Mouse (Mus musculus) brown adipose tissue, adult 24 weeks (tissue): ENCODE results near the gene Fchsd2. TPM values are rescaled to one million over a fixed set of nuclear protein-coding genes. Genes with fewer than 3 reads are reported as not detected.

ENCODE experiments used
- H3K27ac ChIP-seq: fragments of 200-500 bp; replicated peaks from 2 replicates; pipeline ENCODE4 v1.5.1; 2012; ENCODE audit warnings: low read depth, mild to moderate bottlenecking, low read length
- H3K4me1 ChIP-seq: fragments of 200-500 bp; 2 replicates; pipeline ENCODE4 v1.6.1; 2012; ENCODE audit warnings: low read length, mixed read lengths; ENCODE audit not compliant: control insufficient read depth, insufficient read depth, insufficient read length
- H3K4me3 ChIP-seq: fragments of 200-500 bp; 2 replicates; pipeline ENCODE4 v1.5.1; 2012; ENCODE audit warnings: low read depth, mild to moderate bottlenecking, low read length, moderate library complexity; ENCODE audit not compliant: insufficient read depth
- polyA plus RNA-seq: library from polyadenylated mRNA; stranded (reverse); fragments of >200 nt; gene quantifications from 2 replicates; pipeline ENCODE4 v1.2.4, GENCODE M21; 2012; ENCODE audit not compliant: missing spikeins, insufficient read depth, insufficient read length

Gene Fchsd2
- polyA plus RNA-seq, 1 experiment, result 8.8 TPM

GRCm38 (mm10) chr7:101327786-101328185, 235.1 kb downstream of the Fchsd2 start:
- Histone ChIP-seq H3K4me1 (no peaks in the 10 kb centered on the region), H3K4me3 (no peak overlapping the region), H3K27ac (no peak overlapping the region)

GRCm38 (mm10) chr7:101328621-101329158, 236.0 kb downstream of the Fchsd2 start:
- Histone ChIP-seq H3K27ac (no peak overlapping the region), H3K4me3 (no peak overlapping the region), H3K4me1 (no peaks in the 10 kb centered on the region)

GRCm38 (mm10) chr7:101329606-101330005, 236.9 kb downstream of the Fchsd2 start:
- Histone ChIP-seq H3K4me1 (no peaks in the 10 kb centered on the region), H3K4me3 (no peak overlapping the region), H3K27ac (no peak overlapping the region)

GRCm38 (mm10) chr7:101330074-101330840, 237.6 kb downstream of the Fchsd2 start:
- Histone ChIP-seq H3K4me3 (no peak overlapping the region), H3K4me1 (no peaks in the 10 kb centered on the region), H3K27ac (no peak overlapping the region)

- H3K4me3 ChIP-seq, result no peak overlapping the region
- H3K27ac ChIP-seq, result no peak overlapping the region
- no peaks in the 10 kb centered on the region for H3K4me1 ChIP-seq
Measured at GRCm38 (mm10) chr7:101330841-101331173, 238.1 kb downstream of the Fchsd2 start.

GRCm38 (mm10) chr7:101332045-101332831, 239.6 kb downstream of the Fchsd2 start:
- H3K4me1 ChIP-seq, result no peaks in the 10 kb centered on the region
- H3K4me3 ChIP-seq, result no peak overlapping the region
- no peak overlapping the region for H3K27ac ChIP-seq

Other genes starting within 250 kb of the Fchsd2 start
- 0.36 and 0.54 TPM in 2 replicates for gene Relt, start 229.4 kb upstream of the Fchsd2 start, polyA plus RNA-seq
- 2.5 and 3.3 TPM in 2 replicates for gene Arhgef17, start 160.8 kb upstream of the Fchsd2 start, polyA plus RNA-seq
- gene P2ry6, start 118.2 kb upstream of the Fchsd2 start, polyA plus RNA-seq, result 3.7 and 4.5 TPM in 2 replicates
- 7.1 and 8.0 TPM in 2 replicates for gene P2ry2, start 80.0 kb upstream of the Fchsd2 start, polyA plus RNA-seq
- gene Atg16l2, start 209.4 kb downstream of the Fchsd2 start, polyA plus RNA-seq, result 2.9 and 7.5 TPM in 2 replicates
- gene Stard10, start 224.2 kb downstream of the Fchsd2 start, polyA plus RNA-seq, result 36.6 and 41.4 TPM in 2 replicates